Mouse (Mus musculus) spleen, embryonic (tissue): ENCODE results near the gene Nfia.

ENCODE experiments used
- CTCF ChIA-PET: fragments of 350-600 bp; sonication (Branson Sonifier 250); formaldehyde crosslinking; loops from one replicate; lab custom pipeline; 2022; lab: Charles Lee

Gene Nfia

GRCm38 (mm10) chr4:97765341-97766020 is 7.1 kb upstream of the Nfia start:
- CTCF ChIA-PET: no interaction called here

- CTCF ChIA-PET: no interaction called here
Measured at GRCm38 (mm10) chr4:97766100-97766499, 6.4 kb upstream of the Nfia start.

- CTCF ChIA-PET: no interaction called here
Measured at GRCm38 (mm10) chr4:97767025-97767424, 5.5 kb upstream of the Nfia start.

GRCm38 (mm10) chr4:97767516-97767915 is 5.0 kb upstream of the Nfia start:
- CTCF ChIA-PET: no interaction called here

- CTCF ChIA-PET: interaction anchor here (0.6 to 1.2 kb wide), 2 partner anchors 18 to 19 kb away, joined by 3 read pairs; no protein-coding TSS in a partner anchor
Measured at GRCm38 (mm10) chr4:97769861-97770260, 2.7 kb upstream of the Nfia start.

- CTCF ChIA-PET: interaction anchor here (2.1 kb wide), 1 partner anchor 20 kb away, joined by 11 read pairs; no protein-coding TSS in a partner anchor
Measured at GRCm38 (mm10) chr4:97771426-97771825, 1.1 kb upstream of the Nfia start.

GRCm38 (mm10) chr4:97772084-97772484 is 450 bp upstream of the Nfia start:
- CTCF ChIA-PET: interaction anchor here (0.9 to 2.1 kb wide), 3 partner anchors 15 to 22 kb away, joined by 3 to 11 read pairs (median 5); no protein-coding TSS in a partner anchor

GRCm38 (mm10) chr4:97773110-97773593 is 618 bp downstream of the Nfia start:
- CTCF ChIA-PET: interaction anchor here (0.6 to 2.1 kb wide), 8 partner anchors 10 to 1183 kb away, joined by 3 to 11 read pairs (median 4); no protein-coding TSS in a partner anchor

- CTCF ChIA-PET: interaction anchor here (0.6 to 2.1 kb wide), 3 partner anchors 22 to 27 kb away, joined by 5 to 11 read pairs (median 9); no protein-coding TSS in a partner anchor
Measured at GRCm38 (mm10) chr4:97773791-97774190, 1.3 kb downstream of the Nfia start.

GRCm38 (mm10) chr4:97774446-97774950 is 2.0 kb downstream of the Nfia start:
- CTCF ChIA-PET: no interaction called here

- CTCF ChIA-PET: interaction anchor here (0.7 kb wide), 1 partner anchor 18 kb away, joined by 10 read pairs; no protein-coding TSS in a partner anchor
Measured at GRCm38 (mm10) chr4:97775059-97775458, 2.5 kb downstream of the Nfia start.

- CTCF ChIA-PET: interaction anchor here (0.7 kb wide), 1 partner anchor 19 kb away, joined by 10 read pairs; no protein-coding TSS in a partner anchor
Measured at GRCm38 (mm10) chr4:97775494-97776265, 3.1 kb downstream of the Nfia start.

GRCm38 (mm10) chr4:97776388-97777080 is 4.0 kb downstream of the Nfia start:
- CTCF ChIA-PET: interaction anchor here (0.6 to 0.7 kb wide), 2 partner anchors 17 to 571 kb away, joined by 5 to 7 read pairs; no protein-coding TSS in a partner anchor

GRCm38 (mm10) chr4:97777081-97777705 is 4.7 kb downstream of the Nfia start:
- CTCF ChIA-PET: interaction anchor here (0.6 kb wide), 1 partner anchor 18 kb away, joined by 5 read pairs; no protein-coding TSS in a partner anchor

GRCm38 (mm10) chr4:97777706-97778176 is 5.2 kb downstream of the Nfia start, which contains the start of gene E130114P18Rik:
E130114P18Rik (minus strand) TSS chr4:97778078.
- CTCF ChIA-PET: no interaction called here

- CTCF ChIA-PET: interaction anchor here (0.7 to 0.9 kb wide), 2 partner anchors 11 to 28 kb away, joined by 6 to 11 read pairs; no protein-coding TSS in a partner anchor
Measured at GRCm38 (mm10) chr4:97778211-97779002, 5.9 kb downstream of the Nfia start.

- CTCF ChIA-PET: interaction anchor here (0.7 to 0.9 kb wide), 2 partner anchors 10 to 28 kb away, joined by 6 to 11 read pairs; no protein-coding TSS in a partner anchor
Measured at GRCm38 (mm10) chr4:97779003-97779930, 6.7 kb downstream of the Nfia start.

- CTCF ChIA-PET: no interaction called here
Measured at GRCm38 (mm10) chr4:97780024-97780423, 7.5 kb downstream of the Nfia start.
